In genomic region chr17:13778865-13779264, GRCm38 (mm10) we compare ENCODE assay signal across 28 mouse cellular contexts. TPM values are rescaled to one million over a fixed set of nuclear protein-coding genes. Genes with fewer than 3 reads are reported as not detected.
DNase-seq lines count a peak whose midpoint lies in the region; ATAC-seq and TF ChIP-seq lines count a peak whose summit lies in the region.
"Had no signal": no experiment of that assay in that cellular context is flagged by ENCODE, and none has a peak within 500 bp of the region (broad histone marks: within the 10 kb centered on the region; RNA-seq: fewer than 3 reads in every experiment).

No protein-coding gene starts in this region.

- DNase-seq in 3134 (ENCODE audit: extremely low read depth, insufficient read length, low spot score) (peak; percentile 39), 3T3-L1 (ENCODE audit: low read depth, low spot score) (peak; percentile 77)
- peak; percentile 65 for DNase-seq in lung, postnatal 0 days (ENCODE audit: low spot score)
- peak; percentile 59 for DNase-seq in lung, postnatal 25 days (ENCODE audit: low spot score)
- DNase-seq in thymus, postnatal 0 days (ENCODE audit: low spot score): no peak
- no peak for DNase-seq in left cerebral cortex, adult 11 months (ENCODE audit: low spot score)
- DNase-seq: adrenal gland, adult 8-10 months; adrenal gland, postnatal 25 days; B cell, adult 2 months; cerebellum, adult 18-20 months; cerebellum, adult 9-10 months; cerebellum, postnatal 25 days; gastrocnemius, postnatal 25 days; heart, adult 2 months; heart, postnatal 14 days; heart, postnatal 4 days had no signal

- no peak for TF ChIP-seq EP300 in lung, postnatal 0 days (IDR thresholded peaks at IDR 0.05)

- no peaks in the 10 kb centered on the region for H3K36me3 ChIP-seq in lung, postnatal 0 days (ENCODE audit: insufficient read depth, low read length)
- H3K36me3 ChIP-seq: embryonic facial prominence, embryonic 13.5 days; forebrain, embryonic 12.5 days; forebrain, embryonic 15.5 days; G1E; heart, embryonic 10.5 days; heart, embryonic 13.5 days; hindbrain, embryonic 15.5 days had no signal

- no peaks in the 10 kb centered on the region for H3K9me3 ChIP-seq in lung, postnatal 0 days (ENCODE audit: low read length)
- H3K9me3 ChIP-seq: forebrain, embryonic 12.5 days; forebrain, embryonic 15.5 days; heart, embryonic 10.5 days; heart, embryonic 13.5 days; hindbrain, embryonic 15.5 days had no signal

- 96% methylated on average over 1 of the region's 1 CpGs for WGBS in lung, postnatal 0 days

- no peak overlapping the region for H3K9ac ChIP-seq in lung, postnatal 0 days (replicated peaks; ENCODE audit: low read depth)
- H3K9ac ChIP-seq: embryonic facial prominence, embryonic 13.5 days; forebrain, embryonic 12.5 days; forebrain, embryonic 15.5 days; heart, embryonic 13.5 days; hindbrain, embryonic 15.5 days had no signal

- no peak overlapping the region for H3K4me3 ChIP-seq in lung, postnatal 0 days (ENCODE audit: low read depth, low read length)
- H3K4me3 ChIP-seq: embryonic facial prominence, embryonic 13.5 days; erythroblast, embryonic 14.5 days; forebrain, embryonic 12.5 days; forebrain, embryonic 15.5 days; heart, adult 2 months; heart, embryonic 10.5 days; heart, embryonic 13.5 days; hindbrain, embryonic 15.5 days had no signal

- no peak overlapping the region for H3K27ac ChIP-seq in lung, postnatal 0 days (ENCODE audit: low read length)
- H3K27ac ChIP-seq: embryonic facial prominence, embryonic 13.5 days; forebrain, embryonic 12.5 days; forebrain, embryonic 15.5 days; heart, adult 2 months; heart, embryonic 10.5 days; heart, embryonic 13.5 days; hindbrain, embryonic 15.5 days had no signal

- H3K27me3 ChIP-seq in lung, postnatal 0 days (replicated peaks; ENCODE audit: insufficient read depth, low read length): no peaks in the 10 kb centered on the region
- H3K27me3 ChIP-seq: CH12.LX; embryonic facial prominence, embryonic 13.5 days; forebrain, embryonic 12.5 days; forebrain, embryonic 15.5 days; heart, embryonic 13.5 days; hindbrain, embryonic 15.5 days had no signal

- peak; percentile 62 for ATAC-seq in lung, postnatal 0 days
- ATAC-seq in megakaryocyte progenitor cell, adult 5-6 weeks (replicated peaks; ENCODE audit: poor library complexity): no peak
- ATAC-seq: activated CD4-positive, CD25-positive, alpha-beta regulatory T cell, adult 4 months; forebrain, embryonic 15.5 days had no signal

- TF ChIP-seq CTCF in lung, postnatal 0 days (IDR thresholded peaks at IDR 0.05): no peak

- no peak overlapping the region for H3K4me2 ChIP-seq in lung, postnatal 0 days (replicated peaks; ENCODE audit: low read depth, low read length)
- H3K4me2 ChIP-seq: embryonic facial prominence, embryonic 13.5 days; forebrain, embryonic 12.5 days; forebrain, embryonic 15.5 days; heart, embryonic 13.5 days; hindbrain, embryonic 15.5 days had no signal

- H3K4me1 ChIP-seq in lung, postnatal 0 days (ENCODE audit: insufficient read depth, low read depth, low read length): peaks cover 4% of the 10 kb centered on the region; the same call in 1 of the 2 replicates
- H3K4me1 ChIP-seq: embryonic facial prominence, embryonic 13.5 days had no signal

RNA-seq across cellular contexts. Expression of gene Tcte2, which starts 17.2 kb away (rescaled TPM):
- 3.9 and 4.4 TPM in 2 replicates for polyA plus RNA-seq in lung, postnatal 0 days (2015; fragmentation: Nextera tagmentation; extraction: Ambion mirVana)
- 0.58 and 0.77 TPM in 2 replicates for polyA plus RNA-seq in thymus, postnatal 0 days (2015; fragmentation: Nextera tagmentation; extraction: Ambion mirVana)
- 1.0 TPM in 1 of 2 replicates, not detected in the other for total RNA-seq in megakaryocyte progenitor cell, adult 5-6 weeks (2015)
- not detected in 2 replicates for total RNA-seq in megakaryocyte progenitor cell, adult 5-6 weeks (2017)
- total RNA-seq: common myeloid progenitor, adult 5-6 weeks had no signal
- polyA plus RNA-seq: activated CD4-positive, CD25-positive, alpha-beta regulatory T cell, adult 4 months; erythroblast, embryonic 14.5 days; G1E had no signal

RNA-seq across cellular contexts. Expression of gene Afdn, which starts 18.5 kb away (rescaled TPM):
- polyA plus RNA-seq in lung, postnatal 0 days (2015; fragmentation: Nextera tagmentation; extraction: Ambion mirVana): 148 and 161 TPM in 2 replicates
- 20.8 and 29.9 TPM in 2 replicates for polyA plus RNA-seq in thymus, postnatal 0 days (2015; fragmentation: Nextera tagmentation; extraction: Ambion mirVana)
- 2.5 and 3.7 TPM in 2 replicates for total RNA-seq in megakaryocyte progenitor cell, adult 5-6 weeks (2015)
- total RNA-seq in megakaryocyte progenitor cell, adult 5-6 weeks (2017): 2.6 and 5.6 TPM in 2 replicates
- polyA plus RNA-seq: erythroblast, embryonic 14.5 days had no signal

Comparison
In these comparisons a context has a peak if more than half of its experiments do, and no peak if none do; other contexts are left out.
1. DNase-seq: peak in 3134 (single experiment), 3T3-L1 (single experiment), lung, postnatal 0 days (single experiment) and lung, postnatal 25 days (single experiment); none in thymus, postnatal 0 days (single experiment) and left cerebral cortex, adult 11 months (single experiment).